Mouse (Mus musculus) right cerebral cortex, adult 18-20 months (tissue): Measurements from ENCODE around the gene Mycn.

ENCODE experiments used
- DNase-seq: peaks from one replicate; pipeline ENCODE4 v3.0.0; 2022; ENCODE audit warnings: mixed read lengths

Gene Mycn

GRCm38 (mm10) chr12:12920166-12921157 is 21.3 kb downstream of the Mycn start:
- DNase-seq = no peak

DNA sequence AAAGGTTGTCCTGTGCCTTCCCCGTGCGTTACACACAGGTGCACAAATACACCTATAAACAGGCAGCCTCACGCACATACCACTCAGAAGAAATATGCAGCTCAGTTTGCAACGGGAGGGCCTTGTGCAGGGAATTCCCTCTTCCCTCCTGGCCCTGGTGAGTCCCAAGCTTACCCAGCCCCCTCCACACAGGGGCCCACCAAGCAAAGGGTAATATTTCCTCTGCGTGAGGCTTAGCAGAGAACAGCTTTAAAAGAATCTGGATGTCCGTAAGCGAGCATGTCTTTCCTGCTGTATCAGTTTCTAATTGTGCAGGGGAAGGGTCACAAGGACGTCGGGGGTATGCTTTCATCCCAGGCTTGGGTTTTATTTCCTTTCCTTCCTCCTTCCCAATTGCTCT is 25.4 kb downstream of the Mycn start:
- no peak for DNase-seq

GRCm38 (mm10) chr12:12910356-12910979 is 31.2 kb downstream of the Mycn start:
- no peak for DNase-seq

- DNase-seq = no peak
These were observed 32.0 kb downstream of the Mycn start for GRCm38 (mm10) chr12:12909631-12910277.

DNA sequence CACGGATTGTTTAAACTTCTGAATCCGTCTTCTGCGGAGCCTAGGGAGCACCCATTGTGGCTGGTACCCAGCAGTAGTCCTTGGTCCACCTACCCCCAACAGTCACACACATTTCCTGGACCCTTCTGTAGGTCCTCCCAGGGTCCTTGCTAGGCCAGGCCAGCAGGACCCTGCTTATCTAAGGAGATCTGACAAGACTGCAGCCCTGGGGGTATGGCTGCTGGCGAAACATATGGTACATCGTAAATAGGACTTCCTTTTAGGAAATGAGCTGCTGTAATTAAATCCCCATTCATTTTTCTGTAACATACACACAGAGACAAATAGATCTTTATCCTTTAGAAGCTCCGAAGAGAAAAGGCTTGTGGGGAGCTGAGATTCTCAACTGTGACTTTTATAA is 34.9 kb downstream of the Mycn start:
- DNase-seq = no peak

- DNase-seq = no peak
These were observed 35.4 kb downstream of the Mycn start for GRCm38 (mm10) chr12:12906321-12906720.

DNA sequence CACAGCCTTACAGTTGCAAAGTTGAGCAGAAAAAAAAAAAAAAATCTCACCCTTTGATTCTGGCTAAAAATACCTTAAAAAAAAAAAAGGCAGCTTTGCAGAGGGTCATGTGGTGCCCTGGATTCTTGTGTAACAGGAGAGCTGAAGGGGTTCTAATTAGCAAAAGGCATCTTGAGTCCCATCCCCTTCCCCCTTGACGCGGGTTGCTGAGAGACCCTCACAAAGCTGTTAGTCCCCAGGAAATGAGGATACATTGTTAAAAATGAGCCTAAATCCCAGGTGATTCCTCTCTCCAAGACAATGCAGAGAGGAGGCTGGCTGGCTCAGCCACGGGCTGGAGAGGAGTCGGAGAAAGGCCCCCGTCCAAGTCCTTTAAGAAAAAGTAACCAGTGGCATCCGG is 36.6 kb downstream of the Mycn start:
- DNase-seq = no peak

- peak; percentile 87 for DNase-seq
These were observed 37.2 kb downstream of the Mycn start for GRCm38 (mm10) chr12:12904512-12904953.

DNA sequence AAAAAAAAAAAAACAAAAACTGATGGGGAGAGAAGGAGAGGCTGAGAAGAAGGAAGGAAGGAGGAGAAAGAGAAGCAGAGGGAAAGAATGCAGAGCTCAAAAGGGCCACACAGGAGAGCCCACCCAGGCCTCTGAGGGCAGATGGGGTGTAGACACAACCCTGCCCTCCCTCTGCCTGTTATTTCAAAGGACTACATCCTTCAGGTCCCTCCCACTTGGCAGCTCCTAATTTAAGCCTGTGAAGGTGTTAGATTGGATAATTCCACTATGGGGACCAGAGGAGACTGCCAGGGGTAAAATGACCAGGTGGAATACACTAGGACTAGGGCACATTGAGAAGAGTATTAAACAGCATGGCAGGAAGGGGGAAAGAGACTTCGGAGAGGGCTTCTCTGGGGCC is 37.6 kb downstream of the Mycn start:
- DNase-seq = no peak

DNA sequence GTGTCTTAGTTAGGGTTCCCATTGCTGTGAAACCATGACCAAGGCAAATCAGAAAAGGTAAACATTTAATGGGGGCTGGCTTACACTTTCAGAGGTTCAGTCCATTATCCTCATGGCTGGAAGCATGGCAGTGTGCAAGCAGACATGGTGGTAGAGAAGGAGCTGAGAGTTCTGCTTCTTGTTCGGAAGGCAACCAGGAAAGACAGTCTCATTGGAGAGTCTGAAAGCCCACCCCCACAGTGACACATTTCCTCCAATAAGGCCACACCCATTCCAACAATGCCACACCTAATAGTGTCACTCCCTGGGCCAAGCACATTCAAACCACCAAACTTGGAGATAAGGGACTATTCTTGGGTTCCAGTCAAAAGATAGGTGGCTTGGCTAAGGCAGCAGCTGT is 39.3 kb downstream of the Mycn start:
- no peak for DNase-seq

DNA sequence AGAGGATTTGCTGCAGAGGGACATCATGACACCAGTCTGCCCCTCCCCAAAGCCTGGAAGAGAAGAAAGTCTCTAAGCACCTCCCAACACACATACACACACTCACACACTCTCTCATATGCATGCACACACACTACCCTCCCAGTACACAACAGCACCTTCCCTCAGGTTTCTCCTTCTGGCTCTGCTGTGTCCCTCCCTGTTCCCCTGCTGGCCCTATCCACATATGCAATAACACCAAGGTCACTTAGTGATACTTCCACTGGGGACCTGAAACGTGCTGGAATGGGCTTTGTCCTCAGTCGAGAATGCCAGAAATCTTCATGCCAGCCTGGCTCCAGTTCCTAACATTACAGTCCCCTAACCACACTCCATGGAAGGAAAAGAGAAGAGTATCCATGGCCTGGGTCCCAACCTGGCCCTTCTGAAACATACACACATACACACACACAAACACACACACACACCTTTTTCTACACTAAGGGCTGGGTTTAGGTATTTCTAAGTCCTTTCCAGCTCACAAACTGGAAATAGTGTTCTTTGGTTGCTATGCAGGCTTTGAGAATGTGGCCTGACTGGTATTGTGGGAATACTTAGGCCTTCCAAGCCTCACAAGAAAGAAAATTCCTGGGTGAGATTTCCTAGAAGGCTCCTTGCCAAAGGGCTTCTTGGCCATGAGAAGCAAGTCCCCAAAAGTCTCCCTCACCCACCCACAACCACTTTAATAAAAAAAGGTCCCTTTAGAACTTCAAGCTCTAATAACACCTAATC is 43.2 kb downstream of the Mycn start:
- no peak for DNase-seq

DNA sequence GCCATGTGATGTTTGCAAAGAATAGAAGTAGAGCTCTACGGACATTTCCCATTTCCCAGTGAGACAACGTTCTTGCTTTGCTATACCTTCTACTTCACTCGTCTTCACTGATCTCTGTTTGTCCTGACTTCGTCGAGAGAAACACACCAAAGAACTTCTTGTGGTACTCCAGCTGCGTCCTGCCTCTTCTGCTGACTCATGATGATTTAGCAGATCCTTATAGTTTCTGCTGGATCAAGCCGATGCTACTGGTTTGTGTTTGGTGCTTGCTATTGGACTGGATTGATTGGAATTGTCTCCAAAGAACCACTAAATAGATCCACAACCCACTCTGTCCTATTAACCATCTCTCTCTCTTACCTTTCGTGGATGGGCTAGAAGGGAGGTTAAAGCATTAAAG is 47.7 kb downstream of the Mycn start:
- DNase-seq = no peak

GRCm38 (mm10) chr12:12886191-12886889 is 55.4 kb downstream of the Mycn start:
- DNase-seq = no peak
